Mouse (Mus musculus) heart, postnatal 4 days (tissue): Measurements from ENCODE around the gene Akap17b. TPM values are rescaled to one million over a fixed set of nuclear protein-coding genes. Genes with fewer than 3 reads are reported as not detected.
"Not testable (repeated sequence)": the region's sequence is repeated elsewhere in the genome, so short reads cannot be mapped to it uniquely, and the experiment has no call there.

Experiments used
- DNase-seq: peaks from one replicate; pipeline ENCODE4 v3.0.0; 2021
- total RNA-seq, 2 experiments: library from RNA; stranded (reverse); gene quantifications; 2 replicates each; pipeline ENCODE4 v1.2.3; 2021

Akap17b gene
- 1 to 10 TPM; 2.2 to 3.0 TPM for total RNA-seq

GRCm38 (mm10) chrX:36644657-36645551, at the start of gene Akap17b:
Gene Akap17b, minus strand, starts transcription at chrX:36645395.
- peak; percentile 85 for DNase-seq

- DNase-seq: no peak
Measured at GRCm38 (mm10) chrX:36691365-36691764, 46.2 kb upstream of the Akap17b start.

GRCm38 (mm10) chrX:36689655-36690054, 44.5 kb upstream of the Akap17b start:
- no peak for DNase-seq

- no peak for DNase-seq
Measured at GRCm38 (mm10) chrX:36676836-36677235, 31.6 kb upstream of the Akap17b start.

- no peak for DNase-seq
Measured at GRCm38 (mm10) chrX:36672708-36673107, 27.5 kb upstream of the Akap17b start.

- no peak for DNase-seq
Measured at GRCm38 (mm10) chrX:36640046-36640445, 5.1 kb downstream of the Akap17b start.

GRCm38 (mm10) chrX:36630771-36631170, 14.4 kb downstream of the Akap17b start:
- no peak for DNase-seq

GRCm38 (mm10) chrX:36628102-36628501, 17.1 kb downstream of the Akap17b start:
- no peak for DNase-seq

GRCm38 (mm10) chrX:36609117-36609516, 36.1 kb downstream of the Akap17b start:
- no peak for DNase-seq

GRCm38 (mm10) chrX:36604040-36604439, 41.2 kb downstream of the Akap17b start:
- no peak for DNase-seq

GRCm38 (mm10) chrX:36602926-36603325, 42.3 kb downstream of the Akap17b start:
- no peak for DNase-seq

GRCm38 (mm10) chrX:36600066-36600465, 45.1 kb downstream of the Akap17b start:
- no peak for DNase-seq

- no peak for DNase-seq
Measured at GRCm38 (mm10) chrX:36599656-36600055, 45.5 kb downstream of the Akap17b start.

GRCm38 (mm10) chrX:36598861-36599344, 46.3 kb downstream of the Akap17b start:
- DNase-seq: peak; percentile 7

GRCm38 (mm10) chrX:36598390-36598810, 46.8 kb downstream of the Akap17b start:
- no peak for DNase-seq

GRCm38 (mm10) chrX:36597707-36598389, 47.3 kb downstream of the Akap17b start, which contains the start of gene Pgrmc1:
Gene Pgrmc1, plus strand, starts transcription at chrX:36598206.
- DNase-seq: peak; percentile 85

GRCm38 (mm10) chrX:36596483-36597120, 48.6 kb downstream of the Akap17b start:
- not testable (repeated sequence) for DNase-seq

GRCm38 (mm10) chrX:36595247-36595646, 49.9 kb downstream of the Akap17b start:
- no peak for DNase-seq

GRCm38 (mm10) chrX:36591539-36591938, 53.7 kb downstream of the Akap17b start:
- DNase-seq: no peak

GRCm38 (mm10) chrX:36591120-36591519, 54.1 kb downstream of the Akap17b start:
- no peak for DNase-seq

GRCm38 (mm10) chrX:36590266-36590665, 54.9 kb downstream of the Akap17b start:
- no peak for DNase-seq

- DNase-seq: no peak
Measured at GRCm38 (mm10) chrX:36587304-36588209, 57.6 kb downstream of the Akap17b start.
